Comparison of ENCODE assay signal across 13 mouse cellular contexts in genomic region chr8:48492491-48492890, GRCm38 (mm10).
DNase-seq lines count a peak whose midpoint lies in the region; ATAC-seq lines count a peak whose summit lies in the region.
"Had no signal": no experiment of that assay in that cellular context is flagged by ENCODE, and none has a peak within 500 bp of the region (broad histone marks: within the 10 kb centered on the region; RNA-seq: fewer than 3 reads in every experiment).

No protein-coding gene starts in this region.

- H3K4me1 ChIP-seq in heart, embryonic 10.5 days, result peaks cover 15% of the 10 kb centered on the region; the same call in 1 of the 2 replicates
- H3K4me1 ChIP-seq in megakaryocyte, embryonic 14.5 days, result no peaks in the 10 kb centered on the region
- H3K4me1 ChIP-seq: liver, embryonic 13.5 days had no signal

- 74% methylated on average over 5 of the region's 5 CpGs for WGBS in heart, embryonic 10.5 days

- H3K36me3 ChIP-seq in heart, embryonic 10.5 days, result no peaks in the 10 kb centered on the region
- no peaks in the 10 kb centered on the region for H3K36me3 ChIP-seq in megakaryocyte, embryonic 14.5 days (replicated peaks; ENCODE audit: low read length)
- H3K36me3 ChIP-seq: G1E; kidney, embryonic 15.5 days; liver, embryonic 13.5 days; neural tube, embryonic 13.5 days had no signal

- H3K27ac ChIP-seq in heart, embryonic 10.5 days, result no peak overlapping the region
- H3K27ac ChIP-seq: kidney, embryonic 15.5 days; liver, embryonic 13.5 days; neural tube, embryonic 13.5 days had no signal

- no peaks in the 10 kb centered on the region for H3K9me3 ChIP-seq in heart, embryonic 10.5 days
- H3K9me3 ChIP-seq in megakaryocyte, embryonic 14.5 days, result peaks cover 37% of the 10 kb centered on the region
- H3K9me3 ChIP-seq: kidney, embryonic 15.5 days; neural tube, embryonic 13.5 days had no signal

- H3K27me3 ChIP-seq in heart, embryonic 10.5 days (ENCODE audit: insufficient read depth, poor library complexity, severe bottlenecking), result no peaks in the 10 kb centered on the region
- H3K27me3 ChIP-seq in megakaryocyte, embryonic 14.5 days (replicated peaks), result no peaks in the 10 kb centered on the region
- H3K27me3 ChIP-seq: kidney, embryonic 15.5 days; liver, embryonic 13.5 days; neural tube, embryonic 13.5 days had no signal

- peak; percentile 94 for DNase-seq in heart, adult 11 months
- no peak for DNase-seq in heart, embryonic 10.5 days (ENCODE audit: low spot score)
- peak; percentile 45 for DNase-seq in gastrocnemius, postnatal 10 days
- peak; percentile 39 for DNase-seq in heart, postnatal 4 days
- DNase-seq in thymus, postnatal 10 days (ENCODE audit: low spot score in 2 of 2), result no peak
- DNase-seq: cerebellum, postnatal 25 days; liver, embryonic 13.5 days had no signal

- ATAC-seq in megakaryocyte, adult 5-6 weeks (ENCODE audit: poor library complexity, severe bottlenecking), result no peak
- ATAC-seq in activated CD4-positive, CD25-positive, alpha-beta regulatory T cell, adult 4 months, result no peak

- no peak overlapping the region for H3K4me3 ChIP-seq in heart, embryonic 10.5 days
- peak overlapping the region; percentile 59 for H3K4me3 ChIP-seq in megakaryocyte, embryonic 14.5 days (replicated peaks)
- H3K4me3 ChIP-seq: kidney, embryonic 15.5 days; liver, embryonic 13.5 days; neural tube, embryonic 13.5 days had no signal

Comparison
In these comparisons a context has a peak if more than half of its experiments do, and no peak if none do; other contexts are left out.
1. DNase-seq: peak in heart, adult 11 months (single experiment), gastrocnemius, postnatal 10 days (single experiment) and heart, postnatal 4 days (single experiment); none in heart, embryonic 10.5 days (single experiment) and thymus, postnatal 10 days (0 of 2).